Mouse (Mus musculus): ENCODE data around the gene Zdhhc9.
"Not testable (repeated sequence)": the region's sequence is repeated elsewhere in the genome, so short reads cannot be mapped to it uniquely, and the experiment has no call there.

The Zdhhc9 gene
- long read RNA-seq, experiment 1, partial matches to known transcripts, result 0 of 3 reads
- long read RNA-seq, experiment 1, other reads (novel, unspliced or antisense), result 1 of 3 reads
- long read RNA-seq, experiment 2, partial matches to known transcripts, result 2 of 4 reads
- long read RNA-seq, experiment 2, other reads (novel, unspliced or antisense), result 1 of 4 reads

DNA sequence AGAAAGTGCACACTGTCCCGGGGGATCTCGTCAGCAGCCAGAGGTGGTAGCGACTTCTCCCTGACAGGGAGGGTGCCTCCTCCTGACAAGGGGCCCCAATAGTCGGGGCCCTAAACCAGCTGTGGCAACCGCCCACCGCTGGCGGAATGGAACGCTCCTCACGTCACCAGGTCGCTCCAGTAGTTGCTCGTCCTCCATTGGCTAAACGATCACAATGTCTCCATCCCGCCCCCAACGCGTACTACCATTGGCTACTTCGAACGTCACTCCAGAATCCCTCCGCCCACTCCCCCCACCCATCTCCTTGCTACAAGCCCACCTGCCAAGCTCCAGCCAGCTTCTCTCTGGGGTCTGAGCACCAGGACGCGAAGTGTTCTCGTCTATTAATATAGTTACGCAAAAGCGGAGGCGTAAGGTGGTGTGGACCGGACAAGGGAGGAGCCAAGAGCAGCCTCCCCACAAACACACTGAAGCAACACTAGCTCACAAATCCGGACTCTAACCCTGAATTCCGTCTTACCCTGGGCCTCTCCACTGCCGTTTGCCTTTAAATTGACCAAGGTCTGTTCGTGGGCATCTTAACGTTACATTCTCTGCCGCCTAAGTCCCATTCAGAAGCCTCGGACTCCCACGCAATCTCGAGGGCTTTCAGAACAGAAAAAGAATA is at the start of gene Zdhhc9:
Gene Zdhhc9, minus strand, starts transcription at position 360 of the 667 bp plus-strand sequence.
- intact Hi-C loops (cut with DNase I), result no loop called here

DNA sequence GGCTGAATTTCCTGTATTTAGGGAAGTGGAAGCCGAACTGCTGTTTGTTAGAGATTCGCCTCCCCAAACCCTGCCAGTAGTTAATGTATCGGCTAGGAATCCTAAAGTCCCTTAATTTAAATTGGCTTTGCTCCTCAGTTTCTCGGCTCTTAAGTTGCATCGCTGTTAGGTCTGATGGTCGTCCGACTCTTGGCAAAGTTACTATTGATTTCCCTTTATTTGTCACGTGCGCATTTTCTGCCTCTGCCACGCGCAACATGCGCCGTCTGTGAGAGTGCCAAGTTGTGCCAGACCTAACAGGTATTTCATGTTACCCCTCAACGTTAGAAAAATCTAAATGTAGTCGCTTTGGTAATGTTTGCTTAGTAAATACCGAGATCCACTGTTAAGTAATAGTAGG is 48.3 kb upstream of the Zdhhc9 start:
- intact Hi-C loops (cut with DNase I), result no loop called here

DNA sequence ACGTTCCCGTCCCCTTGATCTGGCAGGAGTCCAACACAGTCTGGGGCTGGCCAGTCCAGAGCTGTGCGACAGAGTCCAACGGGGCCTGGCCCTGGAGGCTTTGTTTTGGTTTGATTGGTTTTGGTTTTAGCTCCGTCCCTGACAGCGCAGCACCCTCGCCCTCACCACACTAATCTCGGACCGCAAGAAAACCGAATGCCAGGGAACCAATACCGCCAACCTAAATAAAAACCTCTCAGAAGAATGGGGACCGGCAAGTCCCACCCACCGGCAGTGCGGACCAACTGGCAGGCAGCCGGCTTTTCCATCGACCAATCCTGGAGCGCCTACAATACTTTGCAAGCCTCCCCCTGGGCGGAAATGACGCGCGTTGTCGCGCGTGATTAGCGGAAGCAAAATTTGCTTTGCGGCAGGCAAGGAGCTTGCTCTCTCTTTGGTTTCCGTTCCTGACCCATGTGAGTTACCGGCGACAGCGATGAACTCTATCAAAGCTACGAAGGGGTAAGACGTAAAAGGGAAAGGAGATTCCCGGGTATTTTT is 47.9 kb upstream of the Zdhhc9 start, which contains the start of gene Utp14a:
Gene Utp14a, plus strand, starts transcription at position 395 of the 540 bp plus-strand sequence.
- intact Hi-C loops (cut with DNase I), result no loop called here

DNA sequence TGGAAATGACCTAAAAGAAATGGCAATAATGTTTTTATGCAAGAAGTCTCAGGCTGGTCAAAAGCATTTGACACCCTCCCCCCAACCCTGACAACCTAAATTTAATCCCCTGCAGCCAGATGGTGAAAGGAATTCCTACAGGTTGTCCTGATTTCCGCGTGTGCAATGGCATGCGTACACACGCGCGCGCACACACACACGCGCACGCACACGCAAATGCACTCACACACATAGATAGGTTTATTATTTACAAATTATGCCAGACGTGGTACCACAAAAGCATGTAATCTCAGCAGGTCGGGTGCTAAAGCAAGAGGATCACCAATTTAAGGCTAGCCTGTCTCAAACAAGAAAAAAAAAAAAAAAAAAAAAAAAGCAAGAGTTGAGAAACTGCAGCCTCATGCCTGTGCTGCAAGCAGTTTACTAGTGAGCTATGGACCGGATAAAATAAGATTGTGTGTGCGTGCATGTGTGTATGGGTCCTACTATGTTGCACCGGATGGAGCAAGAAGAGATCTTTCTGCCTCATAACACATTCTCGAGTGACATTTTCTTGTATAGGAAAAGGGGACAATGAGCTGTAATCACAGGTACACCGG is 47.3 kb upstream of the Zdhhc9 start:
- intact Hi-C loops (cut with DNase I), result no loop called here

DNA sequence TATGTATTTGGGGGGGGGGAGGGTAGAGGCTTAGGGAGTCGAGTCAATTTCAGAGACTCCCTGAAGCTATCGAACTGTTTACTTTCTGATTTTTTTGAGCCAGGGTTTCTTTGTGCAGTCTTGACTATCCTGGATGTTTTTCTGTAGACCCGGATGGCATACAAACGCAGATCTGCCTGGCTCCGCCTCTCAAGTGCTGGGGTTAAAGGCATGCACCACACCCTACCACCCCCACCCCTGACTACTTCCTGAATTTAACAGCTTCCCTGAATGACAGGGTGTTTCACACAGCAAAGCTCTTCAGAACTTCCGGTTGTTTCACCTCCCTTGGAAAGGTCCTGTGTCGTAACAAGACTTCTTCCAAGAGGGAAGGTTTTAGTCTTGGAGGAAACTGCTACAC is 25.7 kb upstream of the Zdhhc9 start:
- intact Hi-C loops (cut with DNase I), result no loop called here

DNA sequence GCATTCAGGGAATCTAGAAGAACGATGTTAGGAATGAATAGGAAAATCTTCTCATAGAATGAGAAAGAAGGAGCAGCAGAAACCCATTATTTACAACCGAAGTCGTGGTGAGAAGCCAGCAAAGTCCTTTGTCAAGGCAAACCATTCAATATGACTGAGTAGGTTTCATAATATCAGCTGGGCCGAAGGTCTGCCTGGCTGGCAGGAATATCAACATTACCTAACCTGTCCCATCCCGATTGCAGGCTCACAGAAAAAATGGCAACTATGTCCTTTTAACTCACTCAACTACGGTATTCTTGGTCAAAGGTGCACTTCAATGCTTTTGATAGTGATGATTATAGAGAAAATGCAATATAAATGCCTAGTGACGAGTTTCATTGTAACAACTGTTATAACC is 17.5 kb upstream of the Zdhhc9 start:
- intact Hi-C loops (cut with DNase I), result no loop called here

DNA sequence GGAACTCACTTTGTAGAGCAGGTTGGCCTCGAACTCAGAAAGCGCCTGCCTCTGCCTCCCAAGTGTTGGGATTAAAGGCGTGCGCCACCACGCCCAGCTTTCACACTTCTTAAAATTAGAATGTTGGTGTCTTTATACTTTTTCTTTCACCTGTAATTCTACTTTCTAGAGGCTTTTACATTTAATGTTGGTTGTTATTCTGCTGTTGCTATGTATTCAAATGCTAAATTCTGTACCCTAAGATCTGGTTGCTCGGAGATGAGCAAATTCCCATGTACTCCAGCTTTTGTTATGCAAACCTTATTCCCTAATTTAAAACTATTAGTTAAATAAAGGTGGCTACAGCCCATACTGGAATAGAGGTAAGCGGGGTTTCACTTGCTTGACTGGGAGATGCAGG is 14.0 kb upstream of the Zdhhc9 start:
- intact Hi-C loops (cut with DNase I), result no loop called here

DNA sequence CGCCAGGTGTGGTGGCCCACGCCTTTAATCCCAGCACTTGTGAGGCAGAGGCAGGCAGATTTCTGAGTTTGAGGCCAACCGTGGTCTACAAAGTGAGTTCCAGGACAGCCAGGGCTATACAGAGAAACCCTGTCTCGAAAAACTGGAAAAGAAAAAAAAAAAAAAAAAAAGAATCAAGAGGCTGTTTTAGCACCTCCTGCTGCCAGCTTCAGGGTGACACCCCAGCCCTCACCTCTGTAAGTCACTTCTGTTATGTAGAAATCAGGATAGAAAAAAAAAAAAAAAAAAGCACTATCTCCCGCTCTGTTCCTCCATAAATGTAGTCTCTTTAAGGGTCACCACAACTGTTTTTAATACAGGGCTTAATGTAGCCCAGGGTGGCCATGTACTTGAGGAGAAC is 10.8 kb upstream of the Zdhhc9 start:
- intact Hi-C loops (cut with DNase I), result no loop called here

DNA sequence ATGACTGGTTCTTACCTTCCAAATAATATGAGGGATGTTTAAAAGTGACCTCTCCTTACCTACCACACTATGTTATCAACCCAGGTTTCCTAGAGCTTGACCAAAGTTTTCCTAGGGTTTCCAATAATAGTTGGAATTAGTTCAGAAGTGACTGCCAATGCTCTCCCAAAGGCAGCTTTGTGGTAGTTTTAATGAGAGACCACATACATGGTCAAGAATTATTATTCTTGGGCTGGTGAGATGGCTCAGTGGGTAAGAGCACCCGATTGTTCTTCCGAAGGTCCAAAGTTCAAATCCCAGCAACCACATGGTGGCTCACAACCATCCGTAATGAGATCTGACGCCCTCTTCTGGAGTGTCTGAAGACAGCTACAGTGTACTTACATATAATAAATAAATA is 1.1 kb upstream of the Zdhhc9 start:
- intact Hi-C loops (cut with DNase I), result not testable (repeated sequence)

DNA sequence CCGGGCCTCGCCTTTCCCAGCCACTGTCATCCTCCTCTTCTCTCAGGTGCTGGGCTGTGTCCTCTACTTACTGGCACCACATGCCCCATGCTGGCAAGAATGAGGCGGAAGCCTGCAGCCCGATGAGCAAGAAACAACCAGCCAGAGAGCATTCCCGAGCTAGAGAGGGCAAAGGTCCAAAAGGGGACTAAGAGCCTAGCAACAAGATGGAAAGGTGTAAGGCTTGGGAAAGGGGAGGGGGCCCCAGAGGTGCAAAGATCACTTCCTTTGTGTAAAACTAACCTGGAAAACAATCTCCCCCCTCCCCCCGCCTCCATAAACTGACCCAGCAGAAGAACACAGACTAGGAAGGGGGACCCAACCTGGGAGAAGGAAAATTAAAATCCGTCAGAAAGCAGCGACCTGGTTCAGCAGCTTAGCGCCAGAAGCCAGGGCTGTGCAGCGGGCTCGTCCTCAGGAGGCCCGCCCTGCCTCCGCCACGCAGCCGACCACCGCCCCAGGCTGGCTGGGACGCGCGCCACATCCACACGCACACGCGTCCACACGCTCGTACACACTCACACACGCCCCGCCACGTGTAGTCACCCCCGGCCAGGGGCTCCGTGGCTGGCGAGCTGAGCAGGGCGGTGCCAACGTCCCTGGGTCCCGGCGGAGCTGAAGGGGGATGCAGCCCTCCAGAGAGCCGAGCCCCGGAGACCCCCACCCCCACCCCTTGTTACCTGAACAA is 754 bp downstream of the Zdhhc9 start:
- intact Hi-C loops (cut with DNase I), result no loop called here

DNA sequence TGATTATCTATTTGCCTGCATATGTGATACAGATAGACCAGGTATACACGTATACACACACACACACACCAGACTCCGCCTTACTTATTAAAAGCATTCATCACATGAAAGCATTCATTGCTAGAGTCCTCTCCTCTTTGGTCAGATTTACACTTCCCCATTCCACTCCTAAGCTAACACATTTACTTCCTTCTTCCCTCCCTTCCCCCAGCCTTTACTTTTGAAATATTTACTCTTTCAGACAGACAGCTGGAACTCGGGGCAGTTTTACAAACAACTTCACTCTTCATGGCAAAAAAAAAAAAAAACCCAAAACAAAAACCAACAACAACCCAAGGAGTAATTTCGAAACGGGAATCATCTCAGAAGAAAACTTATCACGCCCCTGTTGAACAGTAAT is 4.2 kb downstream of the Zdhhc9 start:
- intact Hi-C loops (cut with DNase I), result no loop called here

DNA sequence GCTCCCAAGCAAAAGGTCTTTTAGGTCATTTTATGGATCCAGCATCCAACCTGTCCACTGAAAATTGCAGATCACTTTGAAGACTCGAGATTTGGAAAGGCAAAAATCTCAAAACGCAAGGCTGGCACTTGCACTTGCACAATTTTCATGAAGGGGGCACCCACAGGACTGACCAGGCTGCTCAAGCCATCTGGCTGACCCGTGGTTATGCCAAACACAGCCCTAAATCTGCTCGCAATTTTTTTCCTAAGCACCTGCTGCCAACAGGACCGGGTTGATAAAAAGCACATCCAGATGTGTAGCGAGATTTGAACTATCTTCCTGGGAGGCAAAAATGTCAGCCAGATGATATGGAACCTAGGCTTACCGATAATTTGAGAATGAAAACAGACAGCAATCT is 4.9 kb downstream of the Zdhhc9 start:
- intact Hi-C loops (cut with DNase I), result no loop called here

DNA sequence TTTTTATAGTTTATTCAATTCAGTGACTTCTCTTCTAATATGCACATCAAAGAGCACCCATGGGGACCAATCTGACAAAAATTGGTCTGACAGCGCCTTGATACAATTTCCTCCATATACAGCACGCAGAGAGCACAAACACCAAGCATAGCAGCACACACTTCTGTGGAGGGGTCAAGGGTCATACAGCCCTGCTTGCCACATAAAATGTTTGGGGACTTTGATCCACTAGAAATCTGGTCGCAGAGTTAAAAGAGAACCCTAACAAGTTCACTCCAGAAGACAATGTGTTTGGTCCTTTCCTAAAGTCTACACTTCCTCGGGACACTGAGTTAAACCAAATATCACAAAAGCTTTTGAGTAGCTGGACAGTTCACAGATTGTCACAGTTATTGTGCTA is 5.7 kb downstream of the Zdhhc9 start:
- intact Hi-C loops (cut with DNase I), result no loop called here

DNA sequence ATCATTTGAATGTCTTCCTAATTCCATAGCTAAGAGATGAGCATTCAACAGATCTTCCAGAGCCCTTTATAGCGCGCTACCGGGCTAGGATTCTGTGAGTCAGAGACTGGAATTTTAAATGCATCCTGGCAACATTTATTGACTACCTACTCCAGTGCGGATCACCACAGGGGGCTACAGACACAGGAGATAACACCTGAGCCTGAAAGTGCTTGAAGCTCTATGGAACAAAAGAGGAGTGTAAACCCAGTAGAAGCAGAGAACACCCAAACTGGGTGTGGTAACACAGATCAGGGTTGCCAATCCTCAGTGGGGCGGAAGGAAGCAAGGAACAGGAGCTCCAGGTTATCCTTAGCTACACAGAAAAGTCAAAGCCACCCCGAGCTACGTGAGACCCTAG is 6.2 kb downstream of the Zdhhc9 start:
- intact Hi-C loops (cut with DNase I), result no loop called here

DNA sequence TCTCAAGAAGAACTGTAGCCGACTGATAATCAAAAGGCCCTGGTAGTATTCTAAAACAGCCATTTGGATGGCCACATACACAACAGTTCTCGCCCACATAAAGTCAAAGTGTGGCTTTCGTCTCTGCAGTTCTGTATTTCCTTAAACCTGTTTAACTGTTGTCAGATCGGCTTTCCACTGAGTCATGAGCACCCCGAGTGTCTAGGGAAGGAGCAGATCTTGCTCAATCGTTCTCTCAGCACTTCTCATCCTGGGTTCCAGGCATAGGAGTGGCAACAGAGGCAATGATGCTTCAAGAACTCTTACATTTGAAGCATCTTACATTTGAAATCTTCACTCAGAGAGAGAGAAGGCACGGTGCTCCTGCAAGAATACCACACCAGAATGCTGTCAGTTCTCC is 6.7 kb downstream of the Zdhhc9 start:
- intact Hi-C loops (cut with DNase I), result no loop called here

DNA sequence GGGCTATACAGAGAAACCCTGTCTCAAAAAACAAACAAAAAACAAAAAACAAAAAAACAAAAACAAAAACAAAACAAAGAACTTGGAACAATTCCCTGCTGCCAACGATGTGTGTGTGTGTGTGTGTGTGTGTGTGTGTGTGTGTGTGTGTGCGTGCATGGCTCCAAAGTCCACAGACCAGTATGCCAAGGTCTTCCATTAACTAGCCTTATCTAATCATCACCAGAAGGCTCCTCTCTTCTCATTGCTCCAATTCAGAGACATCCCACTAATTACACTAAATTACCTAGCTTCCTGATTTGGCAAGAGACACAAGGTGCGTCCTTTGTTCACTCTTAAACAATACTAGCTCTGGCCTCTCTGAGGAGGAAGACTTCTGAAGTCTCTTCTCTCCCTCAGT is 8.0 kb downstream of the Zdhhc9 start:
- intact Hi-C loops (cut with DNase I), result no loop called here

DNA sequence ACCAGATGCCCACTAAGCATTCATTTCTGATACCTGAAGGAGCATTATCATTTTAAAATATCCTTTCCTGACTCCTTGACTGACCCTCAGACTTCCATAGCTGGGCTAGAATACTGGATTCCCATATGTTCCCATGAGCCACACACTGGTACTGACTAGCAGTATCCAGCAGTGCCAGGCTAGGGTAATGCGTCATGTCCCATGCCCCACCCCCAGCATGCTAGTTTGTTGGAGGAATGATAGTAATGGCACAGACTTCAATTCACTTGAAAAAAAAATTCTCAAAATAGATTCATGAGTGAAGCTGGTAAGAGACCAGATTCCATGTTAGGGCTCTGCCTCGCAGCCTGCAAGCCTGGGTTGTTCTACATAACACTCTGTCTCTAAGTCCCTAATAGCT is 9.7 kb downstream of the Zdhhc9 start:
- intact Hi-C loops (cut with DNase I), result no loop called here

DNA sequence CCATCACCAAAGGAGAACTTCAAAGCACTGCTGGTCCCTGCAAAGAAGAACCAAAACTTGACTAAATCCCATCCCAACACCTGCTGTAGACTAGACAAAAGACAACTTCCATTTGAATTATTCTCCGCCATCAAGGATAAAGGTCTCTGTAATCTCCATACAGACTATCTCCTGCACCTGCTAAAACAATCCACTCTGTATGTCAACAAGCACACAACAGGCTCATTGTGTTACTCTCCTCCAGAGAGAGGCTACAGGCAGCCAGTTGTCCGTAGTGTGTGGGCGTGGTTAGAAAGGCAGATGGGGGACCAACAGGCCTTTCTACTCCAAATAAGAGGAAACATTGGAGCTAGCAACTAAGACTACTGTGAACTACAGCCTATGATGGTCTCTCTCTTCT is 10.8 kb downstream of the Zdhhc9 start:
- intact Hi-C loops (cut with DNase I), result no loop called here

DNA sequence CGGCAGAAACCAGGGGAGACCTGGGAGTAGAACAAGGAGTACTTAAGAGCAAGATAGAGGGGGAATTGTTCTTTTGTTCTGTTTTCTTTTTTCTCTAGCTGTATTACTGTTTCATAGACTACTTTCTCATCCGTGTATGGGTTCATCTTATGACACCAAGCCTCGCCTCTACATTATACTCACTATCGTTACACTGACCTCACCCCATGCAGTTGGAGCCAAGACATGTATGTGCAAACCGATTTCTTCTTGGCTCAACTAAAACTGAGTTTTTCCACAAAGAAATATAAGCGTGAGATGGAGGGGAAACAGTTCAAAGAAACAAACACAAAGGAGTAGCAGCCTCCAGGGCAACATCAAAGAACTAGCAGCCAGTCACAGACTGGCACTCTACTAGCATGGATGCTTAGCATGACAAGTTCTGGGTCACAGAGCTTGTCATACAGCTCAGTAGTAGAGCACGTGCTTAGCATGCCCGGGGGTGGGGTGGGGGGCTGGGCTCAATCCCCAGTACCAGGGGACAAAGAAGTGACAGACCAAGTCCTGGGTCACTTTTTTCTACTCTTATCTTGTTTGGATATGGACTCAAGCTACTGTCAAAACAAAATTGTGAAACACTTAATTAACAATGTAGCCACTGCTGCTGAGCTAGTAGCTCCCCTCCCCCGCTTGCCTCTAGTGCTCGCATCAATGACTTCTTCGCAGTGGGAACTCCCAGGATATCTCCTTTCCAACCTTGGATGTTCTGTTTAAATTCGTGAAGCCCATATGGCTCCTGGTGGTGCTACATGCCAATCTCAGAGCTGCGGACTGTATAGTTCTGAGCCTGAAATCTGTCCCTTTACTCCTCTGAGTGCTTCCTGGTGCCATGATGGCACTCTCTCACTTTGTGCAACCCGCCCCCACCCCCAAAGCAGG is 15.2 kb downstream of the Zdhhc9 start:
- intact Hi-C loops (cut with DNase I), result no loop called here

DNA sequence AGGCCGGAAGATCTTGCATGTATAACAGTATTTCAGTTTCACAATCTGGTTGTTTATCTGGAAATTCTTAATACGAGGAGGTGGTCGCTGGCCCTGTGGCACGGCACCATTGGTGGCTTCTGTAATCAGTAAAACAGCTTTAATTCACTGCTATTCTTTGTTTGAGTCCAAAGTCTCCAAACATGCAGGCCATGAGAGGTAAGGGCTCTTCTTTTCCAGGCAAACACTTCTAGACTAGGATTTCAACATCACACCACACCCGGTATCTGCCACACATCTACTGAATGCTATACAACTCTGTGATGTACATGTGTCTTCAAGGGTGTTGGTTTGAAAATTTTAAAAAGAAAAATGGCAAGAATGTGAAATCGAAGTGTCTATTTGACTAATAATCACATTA is 17.4 kb downstream of the Zdhhc9 start:
- intact Hi-C loops (cut with DNase I), result no loop called here

DNA sequence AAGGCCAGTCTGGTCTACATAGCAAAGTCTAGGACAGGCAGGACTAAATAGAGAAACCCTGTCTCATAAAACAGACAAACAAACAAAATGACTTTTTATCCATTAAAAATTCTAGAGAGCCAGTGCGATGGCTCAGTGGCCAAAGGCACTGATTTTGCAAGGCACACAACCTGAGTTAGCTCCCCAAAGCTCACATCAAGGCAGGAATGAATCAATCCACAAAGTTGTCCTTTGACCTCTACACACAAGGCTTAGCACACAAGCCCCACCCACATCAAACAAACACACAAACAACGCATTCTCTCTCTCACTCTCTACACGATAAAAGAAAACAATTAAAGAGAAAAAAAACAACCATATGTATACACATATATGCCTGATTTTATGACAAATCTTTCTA is 24.0 kb downstream of the Zdhhc9 start:
- intact Hi-C loops (cut with DNase I), result no loop called here

Data from adrenal gland (tissue).